Mouse (Mus musculus) embryo, embryonic 10 days (tissue): Measurements from ENCODE around the gene Gm21996.
"Not testable (repeated sequence)": the region's sequence is repeated elsewhere in the genome, so short reads cannot be mapped to it uniquely, and the experiment has no call there.

Experiments
- DNase-seq: peaks from one replicate; pipeline ENCODE4 v3.0.0-alpha.2; 2015; ENCODE audit warnings: low spot score

Gene Gm21996

GRCm38 (mm10) chrY:89745432-89745831 is at the start of gene Gm21996:
Gm21996 (minus strand) TSS chrY:89745532.
- not testable (repeated sequence) for DNase-seq
